Comparison of ENCODE assay signal across 8 mouse cellular contexts in the genomic region with DNA sequence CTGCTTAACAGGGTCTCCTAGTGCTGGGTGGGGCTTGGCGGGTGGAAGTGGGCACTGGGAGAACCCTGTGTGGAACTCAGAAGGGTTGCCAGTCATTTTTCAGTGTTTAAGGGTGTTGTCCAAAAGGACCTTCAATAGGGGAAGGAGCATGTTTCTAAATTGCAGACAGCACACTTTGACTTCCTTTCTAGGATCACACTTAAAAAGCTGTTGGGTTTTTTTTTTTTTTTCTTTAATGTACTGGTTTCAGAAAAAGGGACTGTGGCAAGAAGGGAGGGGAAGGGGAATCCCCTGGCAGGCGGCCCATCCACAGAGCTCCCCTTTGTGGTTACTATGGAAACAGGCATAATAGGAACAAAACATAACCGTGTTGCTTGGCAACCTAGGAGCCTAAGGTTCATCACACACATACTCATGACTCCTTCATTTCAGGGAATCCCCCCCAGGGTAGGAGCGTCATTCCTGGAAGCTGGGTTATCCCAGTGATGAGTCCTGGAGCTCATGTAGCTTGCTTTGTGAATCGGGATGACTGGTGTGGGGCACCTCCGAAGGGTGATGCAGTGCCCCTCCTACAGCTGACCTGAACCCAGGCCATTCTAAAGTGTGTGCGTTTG. TPM values are rescaled to one million over a fixed set of nuclear protein-coding genes. Genes with fewer than 3 reads are reported as not detected.
A peak's percentile ranks its signal among the peaks of the same experiment; 100 is the strongest.
DNase-seq lines count a peak whose midpoint lies in the region; ATAC-seq and TF ChIP-seq lines count a peak whose summit lies in the region.

No protein-coding gene starts in this region.

- TF ChIP-seq EP300 in heart, adult 2 months (IDR thresholded peaks at IDR 0.05; ENCODE audit: insufficient read depth, low read depth, low read length): 0 out of 2 replicates have a peak, but pooled peaks have one; percentile 14
- no peak for TF ChIP-seq EP300 in stomach, postnatal 0 days (optimal IDR thresholded peaks at IDR 0.05)

- H3K79me2 ChIP-seq in heart, adult 2 months (replicated peaks; ENCODE audit: control insufficient read depth, insufficient read depth, low read length): no peaks in the 10 kb centered on the region

- ATAC-seq in CD4-positive, CD25-positive, alpha-beta regulatory T cell, adult 4 months: peak; percentile 93
- ATAC-seq in kidney, embryonic 15.5 days (replicated peaks; ENCODE audit: low FRiP score): no peak
- peak; percentile 22; the same call in 1 of the 2 replicates for ATAC-seq in stomach, postnatal 0 days (ENCODE audit: low FRiP score, low TSS enrichment)

- 20% methylated on average over 7 of the region's 7 CpGs for WGBS in heart, adult 2 months
- 18% methylated on average over 7 of the region's 7 CpGs for WGBS in kidney, embryonic 15.5 days
- 10% methylated on average over 7 of the region's 7 CpGs for WGBS in stomach, postnatal 0 days

- no peak for TF ChIP-seq POLR2A in heart, adult 2 months (IDR thresholded peaks at IDR 0.05; ENCODE audit: insufficient read depth, low read depth, low read length)

- H3K4me1 ChIP-seq in heart, adult 2 months (ENCODE audit: control insufficient read depth, insufficient read depth, low read length): peaks cover 39% of the 10 kb centered on the region
- H3K4me1 ChIP-seq in kidney, embryonic 15.5 days: peaks cover 48% of the 10 kb centered on the region
- peaks cover 15% of the 10 kb centered on the region for H3K4me1 ChIP-seq in stomach, postnatal 0 days (replicated peaks; ENCODE audit: control insufficient read depth, insufficient read depth)

- H3K27ac ChIP-seq in heart, adult 2 months: peak overlapping the region; percentile 48; the same call in 1 of the 2 replicates
- peak overlapping the region; percentile 15; the same call in 1 of the 2 replicates for H3K27ac ChIP-seq in kidney, embryonic 15.5 days
- peak overlapping the region; percentile 89 for H3K27ac ChIP-seq in stomach, postnatal 0 days (replicated peaks)

- peak; percentile 89 for DNase-seq in 416B (ENCODE audit: low read depth)
- DNase-seq in embryo, embryonic 10.5 days (ENCODE audit: low spot score): peak; percentile 92
- peak; percentile 71 to 83 for DNase-seq in heart, adult 2 months
- DNase-seq in mesoderm, embryonic 11.5 days (ENCODE audit: low read depth, low spot score): peak; percentile 84
- DNase-seq in stomach, postnatal 0 days (ENCODE audit: low spot score): peak; percentile 74
- DNase-seq in frontal cortex, postnatal 14 days (ENCODE audit: low spot score in 2 of 2): no peak

- H3K4me3 ChIP-seq in heart, adult 2 months: no peak overlapping the region
- H3K4me3 ChIP-seq in kidney, embryonic 15.5 days (replicated peaks): no peak overlapping the region
- no peak overlapping the region for H3K4me3 ChIP-seq in stomach, postnatal 0 days (ENCODE audit: low read depth, low read length)

- no peaks in the 10 kb centered on the region for H3K9me3 ChIP-seq in kidney, embryonic 15.5 days (replicated peaks)
- no peaks in the 10 kb centered on the region for H3K9me3 ChIP-seq in stomach, postnatal 0 days (ENCODE audit: control insufficient read depth, low read length)

- no peak overlapping the region for H3K4me2 ChIP-seq in kidney, embryonic 15.5 days
- H3K4me2 ChIP-seq in stomach, postnatal 0 days (replicated peaks; ENCODE audit: low read depth): 0 out of 2 replicates have a peak overlapping the region, but pooled peaks have one; percentile 0

- H3K36me3 ChIP-seq in heart, adult 2 months (ENCODE audit: control insufficient read depth, insufficient read depth, low read length): peaks cover 1% of the 10 kb centered on the region
- peaks cover 18% of the 10 kb centered on the region for H3K36me3 ChIP-seq in kidney, embryonic 15.5 days
- peaks cover 3% of the 10 kb centered on the region; the same call in 1 of the 2 replicates for H3K36me3 ChIP-seq in stomach, postnatal 0 days (ENCODE audit: control insufficient read depth, insufficient read depth, low read length)

- H3K9ac ChIP-seq in heart, adult 2 months (ENCODE audit: low read depth, low read length): no peak overlapping the region
- no peak overlapping the region for H3K9ac ChIP-seq in kidney, embryonic 15.5 days
- H3K9ac ChIP-seq in stomach, postnatal 0 days (ENCODE audit: low read length): no peak overlapping the region

- intact Hi-C loops in heart, adult 2 months (cut with DNase I): no loop called here

- no peaks in the 10 kb centered on the region for H3K27me3 ChIP-seq in heart, adult 2 months (ENCODE audit: control insufficient read depth, insufficient read depth, low read length)
- no peaks in the 10 kb centered on the region for H3K27me3 ChIP-seq in kidney, embryonic 15.5 days
- H3K27me3 ChIP-seq in stomach, postnatal 0 days (ENCODE audit: control insufficient read depth, insufficient read depth, low read length): no peaks in the 10 kb centered on the region

- no peak for TF ChIP-seq CTCF in heart, adult 2 months (IDR thresholded peaks at IDR 0.05)
- TF ChIP-seq CTCF in stomach, postnatal 0 days (IDR thresholded peaks at IDR 0.05; ENCODE audit: low read depth): no peak

RNA-seq across cellular contexts. Expression of gene Ahnak, which starts 4.7 kb away (rescaled TPM):
- 10 to 100 TPM; 45.2 to 48.9 TPM for polyA plus RNA-seq in CD4-positive, CD25-positive, alpha-beta regulatory T cell, adult 4 months (2017; shearing (Covaris generic))
- 100 to 1,000 TPM; 299 to 348 TPM for total RNA-seq in heart, adult 2 months (2021)
- 23.0 and 42.5 TPM in 2 replicates for polyA plus RNA-seq in heart, adult 2 months (2012; rRNA removed)
- 17.3 and 18.2 TPM in 2 replicates for polyA plus RNA-seq in kidney, embryonic 15.5 days (2015; fragmentation: Nextera tagmentation; extraction: Ambion mirVana)
- 86.6 and 103 TPM in 2 replicates for polyA plus RNA-seq in stomach, postnatal 0 days (2015; fragmentation: Nextera tagmentation; extraction: Ambion mirVana)

RNA-seq across cellular contexts. Expression of gene Eef1g, which starts 17.5 kb away (rescaled TPM):
- polyA plus RNA-seq in CD4-positive, CD25-positive, alpha-beta regulatory T cell, adult 4 months (2017; shearing (Covaris generic)): 100 to 1,000 TPM; 667 to 787 TPM
- 100 to 1,000 TPM; 224 to 260 TPM for total RNA-seq in heart, adult 2 months (2021)
- 191 and 291 TPM in 2 replicates for polyA plus RNA-seq in heart, adult 2 months (2012; rRNA removed)
- polyA plus RNA-seq in kidney, embryonic 15.5 days (2015; fragmentation: Nextera tagmentation; extraction: Ambion mirVana): 467 and 476 TPM in 2 replicates
- 240 and 247 TPM in 2 replicates for polyA plus RNA-seq in stomach, postnatal 0 days (2015; fragmentation: Nextera tagmentation; extraction: Ambion mirVana)

RNA-seq across cellular contexts. Expression of gene Tut1, which starts 30.7 kb away (rescaled TPM):
- polyA plus RNA-seq in CD4-positive, CD25-positive, alpha-beta regulatory T cell, adult 4 months (2017; shearing (Covaris generic)): 10 to 100 TPM; 30.3 to 67.9 TPM
- 1 to 10 TPM; 8.5 to 9.4 TPM for total RNA-seq in heart, adult 2 months (2021)
- polyA plus RNA-seq in heart, adult 2 months (2012; rRNA removed): 7.2 and 10.6 TPM in 2 replicates
- 32.9 and 33.5 TPM in 2 replicates for polyA plus RNA-seq in kidney, embryonic 15.5 days (2015; fragmentation: Nextera tagmentation; extraction: Ambion mirVana)
- polyA plus RNA-seq in stomach, postnatal 0 days (2015; fragmentation: Nextera tagmentation; extraction: Ambion mirVana): 14.9 and 15.8 TPM in 2 replicates

RNA-seq across cellular contexts. Expression of gene Mta2, which starts 42.7 kb away (rescaled TPM):
- 100 to 1,000 TPM in 1 of 2 experiments, 10 to 100 TPM in 1; 81.7 to 126 TPM for polyA plus RNA-seq in CD4-positive, CD25-positive, alpha-beta regulatory T cell, adult 4 months (2017; shearing (Covaris generic))
- total RNA-seq in heart, adult 2 months (2021): 10 to 100 TPM; 29.0 to 32.1 TPM
- 13.1 and 15.6 TPM in 2 replicates for polyA plus RNA-seq in heart, adult 2 months (2012; rRNA removed)
- 166 and 168 TPM in 2 replicates for polyA plus RNA-seq in kidney, embryonic 15.5 days (2015; fragmentation: Nextera tagmentation; extraction: Ambion mirVana)
- polyA plus RNA-seq in stomach, postnatal 0 days (2015; fragmentation: Nextera tagmentation; extraction: Ambion mirVana): 68.0 and 69.3 TPM in 2 replicates

RNA-seq across cellular contexts. Expression of gene Eml3, which starts 55.0 kb away (rescaled TPM):
- polyA plus RNA-seq in CD4-positive, CD25-positive, alpha-beta regulatory T cell, adult 4 months (2017; shearing (Covaris generic)): 10 to 100 TPM; 18.7 to 24.9 TPM
- 1 to 10 TPM; 7.0 to 9.7 TPM for total RNA-seq in heart, adult 2 months (2021)
- polyA plus RNA-seq in heart, adult 2 months (2012; rRNA removed): 17.6 and 18.4 TPM in 2 replicates
- 28.7 and 33.5 TPM in 2 replicates for polyA plus RNA-seq in kidney, embryonic 15.5 days (2015; fragmentation: Nextera tagmentation; extraction: Ambion mirVana)
- polyA plus RNA-seq in stomach, postnatal 0 days (2015; fragmentation: Nextera tagmentation; extraction: Ambion mirVana): 24.6 and 26.6 TPM in 2 replicates

Comparison
In these comparisons a context has a peak if more than half of its experiments do, and no peak if none do; other contexts are left out.
1. DNase-seq: peak in 416B (single experiment), embryo, embryonic 10.5 days (single experiment), heart, adult 2 months (2 of 2), mesoderm, embryonic 11.5 days (single experiment) and stomach, postnatal 0 days (single experiment); none in frontal cortex, postnatal 14 days (0 of 2).
2. H3K27ac ChIP-seq: peak in every context shown above with its lines; median percentile 89 in stomach, postnatal 0 days; 48 in heart, adult 2 months; 15 in kidney, embryonic 15.5 days.